In the genomic region with DNA sequence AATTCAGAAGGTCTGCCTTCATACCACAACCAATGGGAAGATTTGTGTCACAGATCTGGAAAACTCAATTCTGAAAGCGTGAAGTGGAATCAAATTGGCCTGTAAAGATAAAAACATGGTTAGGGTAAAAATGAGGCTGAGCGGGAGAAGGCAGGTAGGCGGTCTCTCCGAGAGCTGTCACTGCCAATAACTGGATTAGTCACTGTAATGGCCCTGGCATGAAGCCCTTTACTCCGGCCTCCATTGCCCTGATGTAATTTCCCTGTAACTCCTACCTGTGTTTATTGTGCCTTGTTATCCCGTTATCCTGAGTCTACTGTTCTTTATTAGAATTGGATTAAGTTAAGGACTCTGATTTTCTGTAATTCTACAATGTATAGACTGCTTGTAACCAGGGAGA, we compare ENCODE assay signal across 10 mouse cellular contexts.
"Had no signal": no experiment of that assay in that cellular context is flagged by ENCODE, and none has a peak within 500 bp of the region (broad histone marks: within the 10 kb centered on the region; RNA-seq: fewer than 3 reads in every experiment).

No protein-coding gene starts in this region.

- H3K27ac ChIP-seq: limb, embryonic 12.5 days; liver, embryonic 13.5 days; midbrain, embryonic 12.5 days; neural tube, embryonic 15.5 days; stomach, embryonic 15.5 days had no signal

- DNase-seq: kidney, postnatal 25 days; liver; liver, embryonic 13.5 days; liver, postnatal 0 days; thymus, postnatal 36 days had no signal

- H3K4me1 ChIP-seq: limb, embryonic 12.5 days; liver, embryonic 13.5 days; midbrain, embryonic 12.5 days; stomach, embryonic 15.5 days had no signal

- H3K4me3 ChIP-seq: limb, embryonic 12.5 days; liver, embryonic 13.5 days; midbrain, embryonic 12.5 days; myocyte; neural tube, embryonic 15.5 days; stomach, embryonic 15.5 days had no signal

- H3K27me3 ChIP-seq: limb, embryonic 12.5 days; liver, embryonic 13.5 days; midbrain, embryonic 12.5 days; neural tube, embryonic 15.5 days; stomach, embryonic 15.5 days had no signal
